Mouse (Mus musculus) heart, embryonic 10.5 days (tissue): ENCODE data around the gene Cep135. TPM values are rescaled to one million over a fixed set of nuclear protein-coding genes. Genes with fewer than 3 reads are reported as not detected.

Experiments used
- DNase-seq: peaks from one replicate; pipeline ENCODE4 v3.0.0-alpha.2; 2017; ENCODE audit warnings: low spot score
- H3K27ac ChIP-seq: fragments of 300-500 bp; sonication (generic); 2 replicates; pipeline ENCODE4 v1.5.1; 2016; ENCODE audit warnings: mild to moderate bottlenecking
- H3K27me3 ChIP-seq: fragments of 300-500 bp; sonication (generic); 2 replicates; pipeline ENCODE4 v1.6.1; 2016; ENCODE audit warnings: mild to moderate bottlenecking; ENCODE audit not compliant: poor library complexity, insufficient read depth, severe bottlenecking
- H3K36me3 ChIP-seq: fragments of 300-500 bp; sonication (generic); 2 replicates; pipeline ENCODE4 v1.6.1; 2016; ENCODE audit warnings: mild to moderate bottlenecking, moderate library complexity
- H3K4me1 ChIP-seq: fragments of 300-500 bp; sonication (generic); 2 replicates; pipeline ENCODE4 v1.6.1; 2016; ENCODE audit warnings: mild to moderate bottlenecking
- H3K4me3 ChIP-seq: fragments of 300-500 bp; sonication (generic); 2 replicates; pipeline ENCODE4 v1.5.1; 2016; ENCODE audit warnings: mild to moderate bottlenecking, moderate library complexity
- H3K9me3 ChIP-seq: fragments of 300-500 bp; sonication (generic); 2 replicates; pipeline ENCODE4 v1.6.1; 2016; ENCODE audit warnings: mild to moderate bottlenecking, moderate library complexity
- WGBS: fragments of 180-500 bp; shearing (Covaris S2); methylation state at CpG from one replicate; pipeline ENCODE4 v1.1.7; 2016; 5-methylcytosine and 5-hydroxymethylcytosine counted together
- polyA plus RNA-seq: library from polyadenylated mRNA; unstranded; fragments of >200 nt; fragmentation: Nextera tagmentation; extraction: Ambion mirVana; gene quantifications from 2 replicates; pipeline ENCODE4 v1.2.1, GENCODE M21; 2016

The Cep135 gene
- polyA plus RNA-seq, 1 experiment from 2014 or later: 7.7 TPM

- Histone ChIP-seq H3K27ac (no peak overlapping the region), H3K4me3 (no peak overlapping the region)
- no peak for DNase-seq
These were observed 24.5 kb downstream of the Cep135 start for GRCm38 (mm10) chr5:76612867-76613499.

GRCm38 (mm10) chr5:76615276-76615675 is 26.8 kb downstream of the Cep135 start:
- Histone ChIP-seq H3K27ac (no peak overlapping the region), H3K4me1 (no peaks in the 10 kb centered on the region), H3K36me3 (peaks cover 87% of the 10 kb centered on the region), H3K4me3 (no peak overlapping the region), H3K9me3 (0 out of 2 replicates have a peak, but pooled peaks cover 2% of the 10 kb centered on the region), H3K27me3 (no peaks in the 10 kb centered on the region)
- 91% methylated on average over 8 of the region's 8 CpGs for WGBS
- DNase-seq: no peak

More at GRCm38 (mm10) chr5:76612867-76613499, 24.5 kb downstream of the Cep135 start:
- Histone ChIP-seq H3K36me3 (peaks cover 86% of the 10 kb centered on the region), H3K27me3 (no peaks in the 10 kb centered on the region), H3K9me3 (0 out of 2 replicates have a peak, but pooled peaks cover 2% of the 10 kb centered on the region), H3K4me1 (no peaks in the 10 kb centered on the region)
- 87% methylated on average over 6 of the region's 6 CpGs for WGBS

DNA sequence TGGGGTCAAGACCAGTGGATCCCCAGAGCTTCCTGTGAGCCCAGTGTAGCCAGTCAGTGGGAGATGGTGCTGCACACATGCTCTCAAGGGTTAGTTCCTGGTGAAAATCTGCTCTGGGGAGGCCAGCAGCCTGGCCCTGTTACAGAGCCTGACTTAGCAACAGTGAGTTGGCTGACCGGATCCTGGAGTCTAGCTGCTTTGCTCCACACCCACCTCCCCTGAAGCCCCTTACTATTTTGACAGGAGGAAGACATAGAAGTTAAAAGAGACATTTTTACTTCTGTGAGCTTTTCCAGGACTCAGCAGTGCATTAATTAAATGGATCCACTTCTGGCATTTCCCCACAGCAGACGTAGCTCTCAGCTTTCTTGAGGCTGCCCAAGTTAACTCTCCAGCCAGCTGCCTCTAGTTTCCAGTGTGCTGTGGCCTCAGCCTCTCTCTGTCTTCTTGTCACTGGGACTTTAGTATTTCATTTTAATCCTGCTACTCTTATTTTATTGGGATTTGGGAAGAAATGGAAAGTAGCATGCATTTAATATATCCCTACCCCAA is 27.8 kb downstream of the Cep135 start:
- Histone ChIP-seq H3K4me1 (no peaks in the 10 kb centered on the region), H3K27me3 (no peaks in the 10 kb centered on the region), H3K4me3 (no peak overlapping the region), H3K27ac (no peak overlapping the region), H3K9me3 (0 out of 2 replicates have a peak, but pooled peaks cover 2% of the 10 kb centered on the region), H3K36me3 (peaks cover 84% of the 10 kb centered on the region)
- WGBS: 86% methylated on average over 2 of the region's 2 CpGs
- DNase-seq: no peak

- no peak for DNase-seq
- Histone ChIP-seq H3K4me3 (no peak overlapping the region), H3K27ac (no peak overlapping the region), H3K9me3 (0 out of 2 replicates have a peak, but pooled peaks cover 2% of the 10 kb centered on the region), H3K27me3 (no peaks in the 10 kb centered on the region), H3K36me3 (peaks cover 82% of the 10 kb centered on the region), H3K4me1 (no peaks in the 10 kb centered on the region)
- 90% methylated on average over 7 of the region's 7 CpGs for WGBS
These were observed 30.3 kb downstream of the Cep135 start for GRCm38 (mm10) chr5:76618750-76619149.

DNA sequence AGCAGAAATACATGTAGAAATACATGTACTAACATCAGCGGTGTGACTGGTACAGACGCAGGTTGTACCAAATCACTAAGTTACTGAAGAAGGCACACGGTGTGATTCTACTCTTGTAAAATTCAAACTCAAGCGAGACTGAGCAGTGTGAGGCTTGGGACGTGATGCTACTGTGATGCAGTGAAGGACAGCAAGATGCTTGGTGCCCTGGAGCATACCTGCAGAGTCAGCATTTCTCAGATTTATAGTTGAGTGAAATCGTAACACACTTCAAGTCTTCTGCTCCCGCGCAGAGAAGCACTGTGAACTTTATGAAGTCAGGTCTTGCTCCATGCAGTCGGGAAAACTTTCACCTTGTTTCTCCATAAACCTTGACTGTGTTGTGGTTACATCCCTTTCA is 35.3 kb downstream of the Cep135 start:
- no peaks in the 10 kb centered on the region for H3K4me1 ChIP-seq
- DNase-seq: no peak
- H3K27ac ChIP-seq: no peak overlapping the region
- H3K27me3 ChIP-seq: no peaks in the 10 kb centered on the region
- H3K36me3 ChIP-seq: peaks cover 54% of the 10 kb centered on the region
- no peak overlapping the region for H3K4me3 ChIP-seq
- WGBS: 96% methylated on average over 9 of the region's 9 CpGs
- no peaks in the 10 kb centered on the region for H3K9me3 ChIP-seq

DNA sequence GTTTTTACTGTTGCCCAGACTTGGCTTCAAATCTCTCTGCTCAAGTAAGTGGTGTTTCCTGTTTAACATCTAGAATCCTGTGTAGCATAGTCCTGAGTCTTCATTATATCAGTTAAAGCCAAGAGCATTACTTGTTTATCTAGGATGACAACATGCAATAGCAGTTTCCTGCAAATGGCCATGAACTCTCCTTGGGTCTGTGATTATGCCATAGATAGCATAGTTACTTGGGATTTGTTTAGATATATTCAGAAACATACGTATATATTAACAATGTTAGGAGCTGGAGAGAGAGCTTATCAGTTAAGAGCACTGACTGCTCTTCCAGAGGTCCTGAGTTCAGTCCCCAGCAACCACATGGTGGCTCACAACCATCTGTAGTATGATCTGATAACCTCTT is 39.3 kb downstream of the Cep135 start:
- DNase-seq: no peak
- H3K9me3 ChIP-seq: no peaks in the 10 kb centered on the region
- no peaks in the 10 kb centered on the region for H3K27me3 ChIP-seq
- H3K4me3 ChIP-seq: no peak overlapping the region
- H3K4me1 ChIP-seq: no peaks in the 10 kb centered on the region
- no peak overlapping the region for H3K27ac ChIP-seq
- 64% methylated on average over 1 of the region's 1 CpGs for WGBS
- H3K36me3 ChIP-seq: peaks cover 42% of the 10 kb centered on the region

DNA sequence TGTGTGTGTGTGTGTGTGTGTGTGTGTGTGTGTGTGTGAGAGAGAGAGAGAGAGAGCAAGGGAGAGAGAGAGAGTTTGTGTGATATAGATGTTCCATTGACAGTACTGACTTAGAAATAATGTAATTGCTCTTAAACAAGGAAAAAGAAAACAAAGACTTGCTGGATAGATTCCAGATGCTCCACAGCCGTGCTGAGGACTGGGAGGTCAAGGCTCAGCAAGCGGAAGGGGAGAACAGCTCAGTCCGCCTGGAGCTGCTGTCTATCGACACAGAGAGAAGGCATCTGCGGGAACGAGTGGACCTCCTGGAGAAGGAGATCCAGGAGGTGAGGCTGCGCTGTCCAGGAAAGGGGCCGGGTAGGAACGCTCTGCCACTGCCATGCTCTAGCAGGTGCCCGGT is 45.5 kb downstream of the Cep135 start:
- 81% methylated on average over 10 of the region's 10 CpGs for WGBS

DNA sequence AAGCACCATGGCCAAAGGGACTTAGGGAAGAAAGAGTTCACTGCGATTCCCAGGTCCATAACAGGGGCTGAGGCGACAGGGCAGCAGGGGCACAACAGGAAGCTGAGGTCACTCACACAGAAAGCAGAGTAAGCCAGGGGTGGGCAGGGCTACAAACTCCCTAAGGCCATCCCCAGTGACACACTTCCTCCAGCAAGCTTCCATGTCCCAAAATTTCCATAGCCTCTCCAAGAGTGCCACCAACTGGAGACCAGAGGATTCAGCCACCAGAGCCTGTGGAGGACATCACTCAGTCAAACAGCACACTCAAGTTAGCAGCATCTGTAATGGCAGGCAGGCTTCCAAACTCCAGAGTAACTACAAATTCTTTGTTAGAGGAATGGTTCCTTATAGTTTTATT is 47.1 kb downstream of the Cep135 start:
- Histone ChIP-seq H3K4me3 (no peak overlapping the region), H3K27ac (no peak overlapping the region), H3K27me3 (no peaks in the 10 kb centered on the region), H3K36me3 (peaks cover 86% of the 10 kb centered on the region), H3K9me3 (no peaks in the 10 kb centered on the region), H3K4me1 (no peaks in the 10 kb centered on the region)
- 84% methylated on average over 2 of the region's 2 CpGs for WGBS
- no peak for DNase-seq

More for the DNA sequence above, 45.5 kb downstream of the Cep135 start:
- DNase-seq: no peak
- Histone ChIP-seq H3K4me1 (no peaks in the 10 kb centered on the region), H3K36me3 (peaks cover 70% of the 10 kb centered on the region), H3K9me3 (no peaks in the 10 kb centered on the region), H3K27me3 (no peaks in the 10 kb centered on the region), H3K4me3 (no peak overlapping the region), H3K27ac (no peak overlapping the region)

DNA sequence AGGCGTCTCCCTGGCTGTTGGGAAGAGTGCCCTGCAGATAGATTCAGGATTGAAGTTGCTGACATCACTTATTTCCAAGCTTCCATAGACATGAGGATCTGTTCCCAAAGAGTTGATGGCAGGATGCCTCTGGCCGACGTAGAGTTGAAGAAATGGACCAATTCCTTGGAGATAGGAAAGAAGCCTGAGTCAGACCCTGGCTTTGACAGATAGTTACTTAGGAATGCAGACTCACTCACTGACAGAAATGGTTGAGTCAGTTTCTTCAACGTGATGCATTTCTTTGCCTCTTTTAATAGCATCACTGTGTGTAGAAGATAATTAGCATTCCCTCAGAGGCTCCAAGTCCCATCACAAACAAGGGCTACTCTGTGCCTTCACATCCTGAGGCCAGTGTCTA is 53.6 kb downstream of the Cep135 start:
- WGBS: 85% methylated on average over 4 of the region's 4 CpGs
- no peak overlapping the region for H3K4me3 ChIP-seq
- no peak for DNase-seq
- no peaks in the 10 kb centered on the region for H3K4me1 ChIP-seq
- H3K36me3 ChIP-seq: peaks cover 74% of the 10 kb centered on the region
- H3K9me3 ChIP-seq: no peaks in the 10 kb centered on the region
- no peaks in the 10 kb centered on the region for H3K27me3 ChIP-seq
- no peak overlapping the region for H3K27ac ChIP-seq

DNA sequence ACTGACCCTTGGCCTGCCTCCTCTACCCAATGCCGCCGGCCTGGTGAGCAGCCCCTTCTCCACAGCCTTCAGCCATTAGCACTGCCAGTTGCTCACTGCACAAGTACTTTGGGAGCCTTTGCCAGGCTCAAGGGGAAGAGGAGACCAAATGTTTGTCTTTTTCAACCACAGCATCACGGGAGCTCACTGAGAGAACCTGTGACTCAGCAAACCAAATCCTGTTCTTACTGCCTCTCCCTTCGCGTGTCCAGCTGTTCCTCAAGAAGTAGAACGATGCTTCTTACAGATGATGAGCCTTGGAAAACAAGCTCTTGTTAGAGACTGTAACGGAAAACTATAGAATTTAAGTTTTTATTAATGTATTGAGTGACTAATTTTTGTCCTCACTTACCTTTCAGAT is 55.7 kb downstream of the Cep135 start:
- WGBS: 89% methylated on average over 7 of the region's 7 CpGs
- Histone ChIP-seq H3K4me3 (no peak overlapping the region), H3K27me3 (no peaks in the 10 kb centered on the region), H3K36me3 (peaks cover 56% of the 10 kb centered on the region), H3K4me1 (no peaks in the 10 kb centered on the region), H3K9me3 (no peaks in the 10 kb centered on the region), H3K27ac (no peak overlapping the region)
- DNase-seq: no peak

GRCm38 (mm10) chr5:76645091-76645868 is 56.8 kb downstream of the Cep135 start:
- no peak overlapping the region for H3K27ac ChIP-seq
- WGBS: 89% methylated on average over 10 of the region's 10 CpGs
- H3K9me3 ChIP-seq: no peaks in the 10 kb centered on the region
- H3K27me3 ChIP-seq: no peaks in the 10 kb centered on the region
- DNase-seq: no peak
- H3K36me3 ChIP-seq: peaks cover 46% of the 10 kb centered on the region
- no peaks in the 10 kb centered on the region for H3K4me1 ChIP-seq
- H3K4me3 ChIP-seq: no peak overlapping the region

GRCm38 (mm10) chr5:76649897-76650296 is 61.4 kb downstream of the Cep135 start:
- 84% methylated on average over 4 of the region's 4 CpGs for WGBS
- no peak overlapping the region for H3K27ac ChIP-seq
- H3K27me3 ChIP-seq: no peaks in the 10 kb centered on the region
- no peaks in the 10 kb centered on the region for H3K9me3 ChIP-seq
- H3K4me1 ChIP-seq: no peaks in the 10 kb centered on the region
- DNase-seq: no peak
- H3K36me3 ChIP-seq: 0 out of 2 replicates have a peak, but pooled peaks cover 6% of the 10 kb centered on the region
- no peak overlapping the region for H3K4me3 ChIP-seq

- Histone ChIP-seq H3K4me1 (no peaks in the 10 kb centered on the region), H3K4me3 (no peak overlapping the region)
- WGBS: 71% methylated on average over 5 of the region's 5 CpGs
These were observed 62.7 kb downstream of the Cep135 start for GRCm38 (mm10) chr5:76651151-76651725.

More at GRCm38 (mm10) chr5:76651151-76651725, 62.7 kb downstream of the Cep135 start:
- DNase-seq: no peak
- Histone ChIP-seq H3K9me3 (no peaks in the 10 kb centered on the region), H3K27ac (no peak overlapping the region), H3K36me3 (0 out of 2 replicates have a peak, but pooled peaks cover 2% of the 10 kb centered on the region), H3K27me3 (no peaks in the 10 kb centered on the region)
